Mouse (Mus musculus): ENCODE measurements around the gene Cd207.

Cd207 gene

DNA sequence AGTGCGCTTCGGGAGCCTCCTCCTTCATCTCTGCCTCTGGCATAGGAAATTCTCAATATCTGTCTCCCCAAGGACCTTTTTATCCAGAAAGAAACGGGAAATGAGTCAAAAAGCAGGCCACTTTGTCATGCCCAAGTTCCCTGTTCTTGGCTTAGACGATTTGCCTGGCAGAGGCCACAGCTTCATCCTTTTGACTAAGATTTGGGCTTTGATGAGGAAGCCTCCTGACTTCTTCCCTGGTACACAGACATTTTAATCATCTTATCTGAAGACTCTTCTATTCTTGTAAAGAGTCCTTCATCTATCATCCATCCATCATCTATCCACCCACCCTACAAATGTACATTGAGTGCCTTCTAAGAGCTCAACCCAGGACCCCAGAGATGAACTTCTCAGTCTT, at the start of gene Cd207:
Gene Cd207, minus strand, starts transcription at position 101 of the 400 bp plus-strand sequence.
- no peak for DNase-seq (ENCODE audit: inconsistent ontology term)

DNA sequence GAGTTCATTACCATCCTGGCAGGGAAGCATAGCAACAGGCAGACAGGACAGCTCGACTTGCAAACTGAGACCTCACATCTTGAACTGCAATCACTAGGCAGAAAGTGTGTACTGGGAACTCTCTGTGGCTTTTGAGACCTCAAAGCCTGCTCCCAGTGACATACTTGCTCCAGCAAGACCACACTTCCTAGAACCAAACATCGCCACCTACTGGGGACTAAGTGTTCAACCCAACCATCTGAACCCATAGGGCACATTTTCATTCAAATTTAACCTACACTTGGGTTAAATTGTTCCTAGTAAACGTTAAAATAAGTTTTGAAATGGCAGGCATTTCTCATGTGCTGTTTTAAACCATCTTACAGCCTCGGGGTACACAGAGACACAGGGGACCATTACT, 49.5 kb upstream of the Cd207 start:
- DNase-seq (ENCODE audit: inconsistent ontology term), result no peak

GRCm38 (mm10) chr6:83722526-83722925, 44.9 kb upstream of the Cd207 start:
- DNase-seq (ENCODE audit: inconsistent ontology term), result no peak

GRCm38 (mm10) chr6:83717026-83717425, 39.4 kb upstream of the Cd207 start:
- DNase-seq (ENCODE audit: inconsistent ontology term), result no peak

GRCm38 (mm10) chr6:83715461-83716196, 38.0 kb upstream of the Cd207 start:
- DNase-seq (ENCODE audit: inconsistent ontology term), result peak; percentile 40

GRCm38 (mm10) chr6:83714221-83715123, 36.8 kb upstream of the Cd207 start:
- DNase-seq (ENCODE audit: inconsistent ontology term), result peak; percentile 63

DNA sequence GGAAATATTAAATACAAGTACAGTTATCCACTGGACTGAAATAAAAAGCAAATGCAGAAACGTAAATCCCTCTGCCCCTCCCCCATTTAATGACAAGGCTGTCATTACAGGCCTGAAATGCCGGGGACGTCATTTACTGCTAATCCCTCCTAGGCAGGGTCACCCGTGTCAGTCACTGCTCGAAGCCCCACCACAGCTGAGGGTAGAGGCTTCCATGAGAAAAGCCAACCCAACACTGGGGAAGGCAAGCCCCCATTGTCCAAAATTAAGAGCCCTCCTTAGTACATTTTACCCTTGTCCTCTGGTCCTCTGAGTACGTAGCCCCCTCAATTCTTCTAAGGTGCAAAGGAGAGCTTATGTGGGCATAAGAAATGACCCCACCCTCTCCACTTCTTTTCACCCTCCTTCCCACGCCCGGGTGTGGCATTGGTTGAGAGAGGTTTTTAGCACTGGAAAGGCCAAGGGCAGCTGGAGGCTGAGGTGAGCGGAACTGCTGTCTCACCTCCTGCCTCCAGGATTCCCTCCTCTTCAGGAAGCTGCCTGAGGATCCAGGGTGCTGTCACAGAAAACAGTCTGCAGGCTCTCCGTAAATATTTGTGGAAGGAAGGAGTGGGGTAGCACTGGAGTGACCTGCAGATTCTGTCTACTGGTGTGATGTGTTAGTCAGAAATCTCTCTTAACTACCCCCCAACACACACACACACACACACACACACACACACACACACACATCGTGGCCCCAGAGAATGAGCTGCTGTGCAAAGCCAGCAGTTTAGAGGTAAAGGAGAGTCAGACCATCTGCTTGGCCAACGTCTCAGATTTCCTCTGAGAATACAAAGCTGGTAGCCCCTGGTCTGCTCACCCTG, 35.8 kb upstream of the Cd207 start:
- no peak for DNase-seq (ENCODE audit: inconsistent ontology term)

- no peak for DNase-seq (ENCODE audit: inconsistent ontology term)
Observed at GRCm38 (mm10) chr6:83711725-83712475, 34.2 kb upstream of the Cd207 start.

DNA sequence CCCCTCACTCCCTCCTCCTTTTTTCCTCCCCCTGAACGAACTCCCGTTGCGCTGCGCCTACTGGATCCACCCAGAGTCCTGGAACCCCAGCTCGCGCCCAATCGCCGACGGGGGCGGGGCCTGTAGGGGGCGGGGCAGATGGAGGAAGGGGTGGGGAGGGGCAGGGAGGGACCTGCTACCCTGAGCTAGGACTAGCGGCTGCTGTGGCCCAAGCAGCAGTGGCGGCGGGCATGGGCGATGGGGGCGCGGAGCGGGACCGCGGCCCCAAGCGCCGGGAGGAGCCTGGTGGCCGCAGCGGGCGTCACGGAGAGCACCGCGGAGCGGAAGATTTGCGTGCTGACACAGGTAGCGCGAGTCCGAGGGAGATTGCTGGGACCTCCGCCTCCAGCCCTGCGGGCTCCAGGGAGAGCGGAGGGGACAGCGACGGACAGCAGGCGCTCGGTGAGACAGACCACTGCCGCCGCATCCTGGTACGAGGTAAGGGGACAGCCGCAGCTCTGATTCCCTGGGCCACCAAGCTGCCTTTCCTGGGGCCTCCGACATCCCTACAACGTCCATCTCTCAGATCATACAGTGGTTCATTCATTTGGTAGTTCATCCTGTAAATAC, 33.5 kb upstream of the Cd207 start, which contains the start of gene Vax2:
Gene Vax2, plus strand, starts transcription at position 198 of the 609 bp plus-strand sequence.
- peak; percentile 98 for DNase-seq (ENCODE audit: inconsistent ontology term)

GRCm38 (mm10) chr6:83710361-83711066, 32.9 kb upstream of the Cd207 start:
- no peak for DNase-seq (ENCODE audit: inconsistent ontology term)

DNA sequence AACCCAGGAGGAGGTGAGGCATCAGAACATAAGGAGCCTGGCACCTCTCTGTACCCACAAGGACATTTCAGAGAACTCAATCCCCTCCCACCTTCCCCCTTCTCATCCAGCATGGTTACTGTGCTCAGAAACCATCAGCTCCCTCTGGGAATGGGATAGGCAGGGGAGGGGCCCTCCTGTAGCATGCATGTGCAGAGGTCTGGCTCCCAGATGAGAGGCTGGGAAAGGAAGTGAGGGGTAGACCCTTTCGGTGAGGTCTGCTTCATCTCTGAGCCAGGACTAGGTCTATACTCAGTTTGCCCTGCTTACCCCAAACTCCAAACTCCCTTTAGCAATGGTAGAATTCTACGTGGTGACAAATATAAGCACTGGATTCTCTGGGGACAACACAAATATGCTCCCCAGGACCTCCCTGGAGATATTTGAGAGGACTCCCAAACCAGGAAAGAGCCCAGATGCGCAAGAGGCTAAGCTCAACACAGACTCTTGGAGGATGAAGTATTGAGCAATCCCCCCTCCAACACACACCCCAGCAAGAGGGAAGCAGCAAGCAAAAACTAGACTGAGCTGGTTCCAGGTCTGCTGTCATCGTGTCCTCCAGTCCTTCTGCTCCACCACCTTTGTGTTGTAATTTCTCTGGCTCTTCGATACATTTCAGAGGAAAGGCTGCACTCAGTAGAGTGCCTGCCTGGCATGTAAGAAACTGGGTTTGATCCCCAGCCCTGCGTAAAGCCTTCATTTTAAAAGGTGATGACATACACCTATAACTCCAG, 30.3 kb upstream of the Cd207 start:
- no peak for DNase-seq (ENCODE audit: inconsistent ontology term)

GRCm38 (mm10) chr6:83704701-83705100, 27.0 kb upstream of the Cd207 start:
- no peak for DNase-seq (ENCODE audit: inconsistent ontology term)

- no peak for DNase-seq (ENCODE audit: inconsistent ontology term)
Observed at GRCm38 (mm10) chr6:83704294-83704693, 26.6 kb upstream of the Cd207 start.

DNA sequence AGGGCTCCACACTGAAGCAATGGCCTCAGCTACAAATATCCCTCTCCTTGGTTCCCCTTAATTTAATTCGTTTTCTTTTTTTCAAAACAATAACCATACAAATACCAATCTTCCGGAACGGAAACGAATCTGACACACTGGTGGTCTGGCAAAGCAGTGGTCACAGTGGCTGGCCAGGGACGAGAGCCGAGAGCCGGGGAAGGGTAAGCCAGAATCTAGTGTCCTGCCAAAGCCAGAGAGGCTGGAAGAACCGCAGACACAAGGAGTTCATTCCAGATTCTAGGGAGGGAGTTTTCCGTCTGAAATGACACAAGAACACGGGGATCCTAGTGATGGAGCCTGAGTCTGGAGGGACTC, 26.0 kb upstream of the Cd207 start:
- no peak for DNase-seq (ENCODE audit: inconsistent ontology term)

- no peak for DNase-seq (ENCODE audit: inconsistent ontology term)
Observed at GRCm38 (mm10) chr6:83703000-83703721, 25.5 kb upstream of the Cd207 start.

DNA sequence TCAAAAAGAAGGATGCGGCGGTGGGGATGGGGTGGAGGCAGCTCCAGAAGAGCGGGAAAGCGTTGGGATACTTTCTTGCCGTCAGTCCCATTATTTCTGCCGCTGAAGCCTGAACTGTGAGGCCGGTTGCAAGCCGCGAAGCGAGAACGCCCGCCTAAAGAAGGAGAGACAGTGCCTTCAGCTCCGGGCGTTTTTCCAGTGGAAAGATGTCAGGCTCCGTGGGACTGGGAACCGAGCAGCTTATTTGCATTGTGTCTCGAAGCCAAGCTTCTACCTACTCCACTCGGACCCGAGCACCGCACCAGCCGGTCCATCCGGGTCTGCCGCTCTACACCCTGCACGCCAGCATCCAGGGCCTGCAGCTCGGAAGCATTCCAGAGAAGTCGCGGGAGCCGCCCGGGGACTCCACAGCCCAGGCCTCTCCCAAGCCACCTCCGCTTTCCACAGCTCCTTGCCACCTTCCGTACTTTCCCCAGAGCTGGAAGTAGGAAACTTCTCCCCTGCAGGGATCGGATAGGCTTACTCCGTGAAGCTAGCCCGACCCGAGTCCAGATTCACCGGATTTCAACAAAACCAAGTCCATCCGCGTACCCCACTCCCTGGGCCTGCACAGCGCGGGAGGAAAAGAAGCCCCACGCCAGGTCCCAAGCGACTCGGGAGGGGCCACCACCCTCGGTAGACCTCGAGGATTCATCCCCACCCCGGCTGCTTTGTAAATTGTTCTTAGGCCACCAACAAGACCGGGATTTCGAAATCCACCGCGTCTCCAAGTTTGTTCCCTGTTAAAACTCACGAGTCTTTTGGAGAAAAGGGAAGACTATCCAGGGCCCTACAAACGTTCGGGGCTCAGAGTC, 24.7 kb upstream of the Cd207 start:
- DNase-seq (ENCODE audit: inconsistent ontology term), result peak; percentile 42

DNA sequence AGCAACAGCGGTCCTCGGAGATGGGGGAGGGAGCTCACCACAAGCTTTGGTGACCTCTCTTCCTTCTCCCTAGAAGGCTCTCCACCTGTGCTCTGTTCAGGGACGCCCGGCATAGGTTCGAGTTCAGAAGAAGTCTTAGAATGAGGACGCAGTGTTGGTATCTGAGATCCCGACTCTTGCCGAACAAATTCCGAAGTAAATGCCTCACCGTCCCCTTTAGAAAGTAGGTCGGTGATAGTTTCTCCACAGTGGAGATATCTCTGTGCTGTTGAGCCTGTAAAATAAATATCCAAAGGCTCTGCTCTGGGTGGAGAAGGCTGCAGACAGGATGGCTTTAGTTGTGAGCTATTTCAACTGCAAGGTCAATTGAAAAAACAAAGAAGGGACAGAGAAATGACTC, 23.3 kb upstream of the Cd207 start:
- DNase-seq (ENCODE audit: inconsistent ontology term), result no peak

DNA sequence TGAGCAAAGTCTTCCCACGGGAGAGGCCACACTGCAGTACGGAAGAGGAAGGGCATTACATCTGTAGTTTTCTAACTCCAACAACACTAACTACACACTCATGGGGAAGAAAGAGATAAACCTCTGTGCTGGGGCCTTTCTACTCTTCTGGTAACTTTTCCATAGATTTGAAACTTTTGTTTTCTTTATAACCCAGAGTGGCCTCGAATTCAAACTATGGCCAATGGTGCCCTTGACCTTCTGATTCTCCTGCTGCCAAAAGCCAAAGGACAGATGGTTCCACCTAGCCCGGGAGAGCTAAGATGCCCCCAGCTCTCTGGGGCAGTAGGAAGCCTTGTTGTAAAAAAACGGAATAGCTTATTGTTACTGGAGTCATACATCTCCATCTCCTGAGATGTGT, 22.3 kb upstream of the Cd207 start:
- no peak for DNase-seq (ENCODE audit: inconsistent ontology term)
